Mouse (Mus musculus) C2C12 (cell line): ENCODE results near the gene Impdh2. TPM values are rescaled to one million over a fixed set of nuclear protein-coding genes. Genes with fewer than 3 reads are reported as not detected.

Source experiments
- H3K27me3 ChIP-seq: one replicate; pipeline ENCODE4 v1.6.1; 2011; ENCODE audit not compliant: control insufficient read depth, insufficient read depth, insufficient read length
- H3K36me3 ChIP-seq: one replicate; pipeline ENCODE4 v1.6.1; 2011; ENCODE audit not compliant: control insufficient read depth, insufficient read depth
- H3K4me3 ChIP-seq: one replicate; pipeline ENCODE4 v1.5.1; 2011; ENCODE audit warnings: mild to moderate bottlenecking, control low read depth; ENCODE audit not compliant: poor library complexity, insufficient read depth, severe bottlenecking
- H3K79me2 ChIP-seq: one replicate; pipeline ENCODE4 v1.6.1; 2011; ENCODE audit not compliant: control insufficient read depth, insufficient read depth
- H3K79me3 ChIP-seq: one replicate; pipeline ENCODE4 v1.6.1; 2011; ENCODE audit warnings: low read depth, control low read depth
- H3ac ChIP-seq: one replicate; pipeline ENCODE3; 2011; ENCODE audit warnings: low read depth; ENCODE audit not compliant: control insufficient read depth, insufficient read length
- CEBPB ChIP-seq: IDR thresholded peaks from one replicate; pipeline ENCODE4 v1.6.1; 2011; ENCODE audit warnings: low read depth, mild to moderate bottlenecking, control low read depth, moderate library complexity
- FOSL1 ChIP-seq: IDR thresholded peaks from one replicate; pipeline ENCODE4 v1.8.0; 2011; ENCODE audit warnings: mild to moderate bottlenecking, low read length; ENCODE audit not compliant: poor library complexity, insufficient read depth, severe bottlenecking
- MAX ChIP-seq: IDR thresholded peaks from one replicate; pipeline ENCODE4 v1.6.1; 2011; ENCODE audit warnings: mild to moderate bottlenecking, control low read depth
- MYOD1 ChIP-seq: IDR thresholded peaks from one replicate; pipeline ENCODE4 v1.6.1; 2011; ENCODE audit warnings: low read depth; ENCODE audit not compliant: control insufficient read depth, insufficient read length
- MYOG ChIP-seq: IDR thresholded peaks from one replicate; pipeline ENCODE4 v1.6.1; 2011; ENCODE audit not compliant: control insufficient read depth, insufficient read length; ENCODE audit errors: extremely low read depth
- USF1 ChIP-seq: IDR thresholded peaks from one replicate; pipeline ENCODE4 v1.6.1; 2011; ENCODE audit warnings: low read depth, mild to moderate bottlenecking, control low read depth, moderate library complexity
- microRNA-seq: library from miRNA; unstranded; fragments of <30 nt; microRNA quantifications from one replicate; pipeline ENCODE4, GENCODE M21; 2019; ENCODE audit warnings: borderline microRNAs expressed
- polyA plus RNA-seq: library from polyadenylated mRNA; unstranded; fragments of >200 nt; fragmentation: generic; extraction: Trizol; gene quantifications from one replicate; pipeline ENCODE4 v1.2.1, GENCODE M21; 2012; ENCODE audit warnings: missing spikeins

Impdh2 gene
- polyA plus RNA-seq, 1 experiment, result 332 TPM

GRCm38 (mm10) chr9:108608889-108609288 lies 48.8 kb downstream of the Impdh2 start:
- no peak overlapping the region for H3ac ChIP-seq
- no peaks in the 10 kb centered on the region for H3K27me3 ChIP-seq
- H3K79me2 ChIP-seq, result no peaks in the 10 kb centered on the region
- TF ChIP-seq FOSL1 (no peak), MAX (no peak), CEBPB (no peak), USF1 (no peak), MYOG (no peak)
- peaks cover 77% of the 10 kb centered on the region for H3K36me3 ChIP-seq
- H3K4me3 ChIP-seq, result no peak overlapping the region
- H3K79me3 ChIP-seq, result no peaks in the 10 kb centered on the region

- H3K79me3 ChIP-seq, result no peaks in the 10 kb centered on the region
- H3ac ChIP-seq, result no peak overlapping the region
- no peak overlapping the region for H3K4me3 ChIP-seq
- no peaks in the 10 kb centered on the region for H3K79me2 ChIP-seq
- H3K27me3 ChIP-seq, result no peaks in the 10 kb centered on the region
- peaks cover 79% of the 10 kb centered on the region for H3K36me3 ChIP-seq
- TF ChIP-seq FOSL1, result no peak
- no peak for TF ChIP-seq MYOD1
Measured at GRCm38 (mm10) chr9:108611488-108611887, 51.4 kb downstream of the Impdh2 start.

Small RNA genes within 50 kb of the gene (microRNA-seq; reads per million reads assigned to microRNA genes)
- gene Gm24083 (0.12 reads per million), gene Mir191 (not detected), gene Mir425 (1,668 reads per million, percentile 89 among the genes with 10 or more reads in this experiment)

Other genes starting within 250 kb of the Impdh2 start
- gene Gpx1, start 221.4 kb upstream of the Impdh2 start, polyA plus RNA-seq, result 667 TPM
- gene Usp4, start 212.4 kb upstream of the Impdh2 start, polyA plus RNA-seq, result 82.3 TPM
- 0.16 TPM for gene 1700102P08Rik, start 167.5 kb upstream of the Impdh2 start, polyA plus RNA-seq
- not detected for gene Ccdc36, start 131.8 kb upstream of the Impdh2 start, polyA plus RNA-seq
- not detected for gene BC048562, start 123.8 kb upstream of the Impdh2 start, polyA plus RNA-seq
- 35.2 TPM for gene Ccdc71, start 99.8 kb upstream of the Impdh2 start, polyA plus RNA-seq
- gene Klhdc8b, start 98.7 kb upstream of the Impdh2 start, polyA plus RNA-seq, result 1.4 TPM
- 36.3 TPM for gene Lamb2, start 80.5 kb upstream of the Impdh2 start, polyA plus RNA-seq
- gene Usp19, start 69.7 kb upstream of the Impdh2 start, polyA plus RNA-seq, result 70.8 TPM
- gene Qars, start 52.6 kb upstream of the Impdh2 start, polyA plus RNA-seq, result 203 TPM
- 58.2 TPM for gene Qrich1, start 43.5 kb upstream of the Impdh2 start, polyA plus RNA-seq
- gene Ndufaf3, start 7.1 kb downstream of the Impdh2 start, polyA plus RNA-seq, result 6.8 TPM
- gene Dalrd3, start 9.6 kb downstream of the Impdh2 start, polyA plus RNA-seq, result 56.1 TPM
- 52.9 TPM for gene Wdr6, start 18.5 kb downstream of the Impdh2 start, polyA plus RNA-seq
- 1.3 TPM for gene P4htm, start 37.4 kb downstream of the Impdh2 start, polyA plus RNA-seq
- gene Arih2, start 89.1 kb downstream of the Impdh2 start, polyA plus RNA-seq, result 30.5 TPM
- gene Slc25a20, start 101.8 kb downstream of the Impdh2 start, polyA plus RNA-seq, result 20.6 TPM
- 19.4 TPM for gene Prkar2a, start 129.0 kb downstream of the Impdh2 start, polyA plus RNA-seq
- gene Ip6k2, start 223.5 kb downstream of the Impdh2 start, polyA plus RNA-seq, result 37.1 TPM
- 7.5 TPM for gene Nckipsd, start 248.1 kb downstream of the Impdh2 start, polyA plus RNA-seq